Mouse (Mus musculus) forebrain, embryonic 11.5 days (tissue): ENCODE data around the gene Olfr1348. TPM values are rescaled to one million over a fixed set of nuclear protein-coding genes. Genes with fewer than 3 reads are reported as not detected.
"Not testable (repeated sequence)": the region's sequence is repeated elsewhere in the genome, so short reads cannot be mapped to it uniquely, and the experiment has no call there.

ENCODE experiments used
- ATAC-seq: fragments of 200-750 bp; cut with Nextera tagmentation; replicated peaks from 2 replicates; pipeline ENCODE4 v1.8.0; 2017; ENCODE audit warnings: moderate TSS enrichment; ENCODE audit not compliant: low FRiP score
- DNase-seq: peaks from one replicate; pipeline ENCODE4 v3.0.0-alpha.2; 2017; ENCODE audit warnings: low spot score
- H3K27ac ChIP-seq: fragments of 300-500 bp; sonication (generic); 2 replicates; pipeline ENCODE4 v1.5.1; 2014; ENCODE audit warnings: low read depth, low read length
- H3K27me3 ChIP-seq: fragments of 300-500 bp; sonication (generic); 2 replicates; pipeline ENCODE4 v1.6.1; 2014; ENCODE audit warnings: mild to moderate bottlenecking, low read length, mixed read lengths; ENCODE audit not compliant: control insufficient read depth, insufficient read depth
- H3K36me3 ChIP-seq: fragments of 300-500 bp; sonication (generic); 2 replicates; pipeline ENCODE4 v1.6.1; 2014; ENCODE audit warnings: mild to moderate bottlenecking, low read length, moderate library complexity, mixed read lengths; ENCODE audit not compliant: control insufficient read depth, insufficient read depth
- H3K4me1 ChIP-seq: fragments of 300-500 bp; sonication (generic); replicated peaks from 2 replicates; pipeline ENCODE4 v1.6.1; 2014; ENCODE audit warnings: low read length, mixed read lengths; ENCODE audit not compliant: control insufficient read depth, insufficient read depth
- H3K4me2 ChIP-seq: fragments of 300-500 bp; sonication (generic); 2 replicates; pipeline ENCODE4 v1.6.1; 2014; ENCODE audit warnings: low read depth, mild to moderate bottlenecking, low read length, moderate library complexity, mixed read lengths; ENCODE audit not compliant: severe bottlenecking
- H3K4me3 ChIP-seq: fragments of 300-500 bp; sonication (generic); 2 replicates; pipeline ENCODE4 v1.5.1; 2014; ENCODE audit warnings: low read depth, low read length
- H3K9ac ChIP-seq: fragments of 300-500 bp; sonication (generic); 2 replicates; pipeline ENCODE4 v1.6.1; 2014; ENCODE audit warnings: low read length
- H3K9me3 ChIP-seq: fragments of 300-500 bp; sonication (generic); 2 replicates; pipeline ENCODE4 v1.6.1; 2016; ENCODE audit warnings: low read length, mixed read lengths; ENCODE audit not compliant: control insufficient read depth
- WGBS: fragments of 180-500 bp; shearing (Covaris S2); extraction: QIAGEN DNeasy Blood & Tissue Kit; methylation state at CpG from one replicate; pipeline ENCODE4 v1.1.7; 2014; 5-methylcytosine and 5-hydroxymethylcytosine counted together
- polyA plus RNA-seq: library from polyadenylated mRNA; unstranded; fragments of >200 nt; fragmentation: Nextera tagmentation; extraction: Ambion mirVana; gene quantifications from 2 replicates; pipeline ENCODE4 v1.2.1, GENCODE M21; 2014

The Olfr1348 gene
- polyA plus RNA-seq = not detected in 2 replicates

GRCm38 (mm10) chr7:6508648-6509047, at the start of gene Olfr1348:
Gene Olfr1348, minus strand, starts transcription at chr7:6508748.
- H3K4me3 ChIP-seq = no peak within 1 kb of the TSS
- H3K27ac ChIP-seq = no peak within 1 kb of the TSS
- DNase-seq (no peak), ATAC-seq (no peak)
- H3K4me1 ChIP-seq = no peaks in the 10 kb centered on the region
- WGBS = 90% methylated on average over 1 of the region's 1 CpGs
- H3K4me2 ChIP-seq = no peak within 1 kb of the TSS
- peaks cover 2% of the 10 kb centered on the region; the same call in 1 of the 2 replicates for H3K9me3 ChIP-seq
- H3K36me3 ChIP-seq = no peaks in the 10 kb centered on the region
- H3K27me3 ChIP-seq = no peaks in the 10 kb centered on the region
- no peak within 1 kb of the TSS for H3K9ac ChIP-seq

DNA sequence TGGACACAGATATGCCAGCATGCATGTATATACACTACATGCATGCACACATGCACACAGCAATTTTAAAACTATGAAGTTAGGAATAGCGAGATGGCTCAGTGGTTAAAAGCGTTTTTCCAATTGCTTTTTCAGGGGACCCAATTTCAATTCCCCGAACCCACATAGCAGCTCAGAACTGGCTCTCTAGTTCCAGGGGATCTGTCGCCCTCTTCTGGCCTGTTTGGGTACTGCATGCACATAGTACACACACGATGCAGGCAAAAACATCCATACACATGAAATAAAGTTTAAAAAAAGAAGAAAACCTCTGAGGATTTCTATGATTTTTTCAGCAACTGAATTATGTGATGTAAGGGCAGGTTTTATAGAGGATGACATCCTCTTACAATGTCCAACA, 17.6 kb upstream of the Olfr1348 start:
- no peaks in the 10 kb centered on the region for H3K4me1 ChIP-seq
- no peaks in the 10 kb centered on the region for H3K27me3 ChIP-seq
- H3K4me3 ChIP-seq = no peak overlapping the region
- H3K27ac ChIP-seq = no peak overlapping the region
- no peak overlapping the region for H3K9ac ChIP-seq
- no peak for DNase-seq
- ATAC-seq = no peak
- peaks cover 9% of the 10 kb centered on the region; the same call in 1 of the 2 replicates for H3K9me3 ChIP-seq
- 69% methylated on average over 5 of the region's 5 CpGs for WGBS
- H3K36me3 ChIP-seq = no peaks in the 10 kb centered on the region
- no peak overlapping the region for H3K4me2 ChIP-seq

DNA sequence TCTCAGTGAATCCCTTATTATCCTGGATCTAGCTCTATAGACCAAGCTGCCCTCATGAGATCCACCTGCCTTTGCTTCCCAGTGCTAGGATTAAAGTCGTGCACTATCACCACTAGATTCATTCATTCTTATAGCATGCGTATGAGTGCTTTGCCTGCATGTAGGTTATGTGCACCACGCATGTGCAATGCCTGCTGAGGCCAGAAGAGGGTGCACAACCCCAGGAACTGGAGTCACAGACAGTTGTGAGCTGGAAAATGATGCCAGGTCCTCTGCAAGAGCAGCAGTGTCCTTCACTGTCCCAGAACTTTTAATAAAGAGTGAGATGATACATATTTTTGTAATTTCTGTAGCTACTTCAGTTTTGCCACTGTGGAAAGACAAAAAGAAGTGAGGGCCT, 16.5 kb upstream of the Olfr1348 start:
- no peak overlapping the region for H3K4me3 ChIP-seq
- H3K27ac ChIP-seq = no peak overlapping the region
- ATAC-seq (no peak), DNase-seq (no peak)
- H3K4me1 ChIP-seq = no peaks in the 10 kb centered on the region
- 66% methylated on average over 3 of the region's 3 CpGs for WGBS
- no peak overlapping the region for H3K9ac ChIP-seq
- H3K4me2 ChIP-seq = no peak overlapping the region
- no peaks in the 10 kb centered on the region for H3K36me3 ChIP-seq
- peaks cover 9% of the 10 kb centered on the region; the same call in 1 of the 2 replicates for H3K9me3 ChIP-seq
- no peaks in the 10 kb centered on the region for H3K27me3 ChIP-seq

DNA sequence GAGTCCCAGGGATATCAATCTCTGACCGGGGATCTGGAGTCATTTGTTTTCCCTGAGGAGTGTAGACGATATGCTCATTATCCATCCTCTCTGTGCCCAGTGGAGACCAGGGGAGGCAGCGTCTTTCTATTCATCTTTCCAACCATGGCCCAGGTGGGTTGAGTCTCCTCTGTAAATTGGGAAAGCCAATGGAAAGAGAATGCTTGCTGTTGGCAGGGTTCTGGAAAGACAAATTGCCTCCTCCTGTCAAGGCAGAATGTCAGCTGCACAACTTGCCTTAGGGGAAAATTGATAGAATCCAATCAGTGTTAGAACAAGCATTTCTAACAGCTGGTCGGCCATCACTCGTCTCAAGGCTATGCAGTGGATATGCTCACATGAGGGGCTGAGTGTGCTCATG, 14.3 kb upstream of the Olfr1348 start, which contains the start of gene Olfr1349:
Olfr1349 (minus strand) TSS at position 101 of the 400 bp plus-strand sequence.
- ATAC-seq = no peak
- peaks cover 9% of the 10 kb centered on the region; the same call in 1 of the 2 replicates for H3K9me3 ChIP-seq

DNA sequence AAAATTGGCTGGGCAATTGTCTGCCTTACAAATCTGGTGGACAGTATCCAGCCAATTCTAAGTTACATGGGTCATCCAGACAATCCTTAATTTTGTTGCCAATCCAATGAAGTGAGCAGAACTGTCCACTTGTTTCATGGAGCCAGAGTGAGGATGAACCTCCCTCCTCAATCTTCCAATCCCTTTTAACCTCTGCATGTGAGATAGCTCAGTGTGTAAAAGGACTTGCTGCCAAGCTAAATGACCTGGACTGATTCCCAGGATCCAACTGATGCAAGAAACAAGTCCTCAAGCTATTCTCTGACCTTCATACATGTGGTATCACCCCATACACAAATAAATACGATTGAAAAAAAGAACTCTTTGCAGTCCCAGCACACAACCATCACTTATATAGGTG, 13.1 kb upstream of the Olfr1348 start:
- Histone ChIP-seq H3K4me2 (no peak overlapping the region), H3K9ac (no peak overlapping the region), H3K9me3 (peaks cover 7% of the 10 kb centered on the region; the same call in 1 of the 2 replicates), H3K36me3 (no peaks in the 10 kb centered on the region), H3K4me1 (no peaks in the 10 kb centered on the region), H3K4me3 (no peak overlapping the region), H3K27ac (no peak overlapping the region), H3K27me3 (no peaks in the 10 kb centered on the region)
- WGBS = 46% methylated on average over 1 of the region's 1 CpGs
- no peak for ATAC-seq
- DNase-seq = no peak

More for the DNA sequence above, 14.3 kb upstream of the Olfr1348 start, which contains the start of gene Olfr1349:
- no peak within 1 kb of the TSS for H3K9ac ChIP-seq
- no peak within 1 kb of the TSS for H3K4me2 ChIP-seq
- 84% methylated on average over 5 of the region's 5 CpGs for WGBS
- no peaks in the 10 kb centered on the region for H3K36me3 ChIP-seq
- no peak within 1 kb of the TSS for H3K27ac ChIP-seq
- H3K27me3 ChIP-seq = no peaks in the 10 kb centered on the region
- DNase-seq = no peak
- no peaks in the 10 kb centered on the region for H3K4me1 ChIP-seq
- H3K4me3 ChIP-seq = no peak within 1 kb of the TSS

- DNase-seq (no peak), ATAC-seq (no peak)
- Histone ChIP-seq H3K27ac (no peak within 1 kb of the TSS), H3K4me2 (no peak within 1 kb of the TSS), H3K4me1 (no peaks in the 10 kb centered on the region), H3K9ac (no peak within 1 kb of the TSS), H3K36me3 (no peaks in the 10 kb centered on the region), H3K27me3 (no peaks in the 10 kb centered on the region), H3K9me3 (peaks cover 2% of the 10 kb centered on the region), H3K4me3 (no peak within 1 kb of the TSS)
- 63% methylated on average over 1 of the region's 1 CpGs for WGBS
Observed at GRCm38 (mm10) chr7:6499655-6500054, 8.9 kb downstream of the Olfr1348 start, which contains the start of gene Olfr1347. Gene Olfr1347, minus strand, starts transcription at chr7:6499755.

DNA sequence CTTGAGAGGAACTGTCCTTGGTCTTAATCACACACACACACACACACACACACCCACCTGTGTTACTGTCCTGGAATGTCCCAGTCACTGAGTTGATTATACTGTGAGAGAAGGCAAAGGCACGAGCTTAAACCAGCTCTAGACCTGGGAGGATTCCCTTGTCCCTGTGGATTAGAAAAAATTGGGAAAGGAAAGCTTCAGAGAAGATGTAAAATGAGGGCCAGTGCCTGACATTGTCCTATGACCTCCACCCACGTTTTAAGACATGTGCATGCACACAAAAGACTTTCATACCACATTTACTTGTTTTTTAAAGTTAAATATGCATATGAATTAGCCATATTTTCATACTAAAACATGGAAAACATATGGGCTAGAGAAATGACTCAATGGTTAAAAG, 21.7 kb downstream of the Olfr1348 start, which contains the start of gene Olfr5:
Olfr5 (minus strand) TSS at position 101 of the 400 bp plus-strand sequence.
- no peaks in the 10 kb centered on the region for H3K4me1 ChIP-seq
- no peak within 1 kb of the TSS for H3K9ac ChIP-seq
- no peak within 1 kb of the TSS for H3K27ac ChIP-seq
- H3K9me3 ChIP-seq = peaks cover 2% of the 10 kb centered on the region; the same call in 1 of the 2 replicates
- no peak within 1 kb of the TSS for H3K4me2 ChIP-seq
- 38% methylated on average over 2 of the region's 2 CpGs for WGBS
- DNase-seq (no peak), ATAC-seq (no peak)
- H3K36me3 ChIP-seq = no peaks in the 10 kb centered on the region
- no peaks in the 10 kb centered on the region for H3K27me3 ChIP-seq
- H3K4me3 ChIP-seq = no peak within 1 kb of the TSS

- WGBS = 78% methylated on average over 2 of the region's 2 CpGs
Observed at GRCm38 (mm10) chr7:6477633-6478032, 30.9 kb downstream of the Olfr1348 start.

GRCm38 (mm10) chr7:6466951-6467350, 41.6 kb downstream of the Olfr1348 start, which contains the start of gene Olfr1346:
Gene Olfr1346, plus strand, starts transcription at chr7:6467101.
- no peak for ATAC-seq
- Histone ChIP-seq H3K9me3 (no peaks in the 10 kb centered on the region), H3K4me2 (no peak within 1 kb of the TSS)

More at GRCm38 (mm10) chr7:6477633-6478032, 30.9 kb downstream of the Olfr1348 start:
- H3K4me1 ChIP-seq, H3K27me3 ChIP-seq, DNase-seq, H3K36me3 ChIP-seq, H3K9me3 ChIP-seq, H3K27ac ChIP-seq, H3K4me2 ChIP-seq, H3K4me3 ChIP-seq, ATAC-seq, H3K9ac ChIP-seq: not testable (repeated sequence)

More at GRCm38 (mm10) chr7:6466951-6467350, 41.6 kb downstream of the Olfr1348 start, which contains the start of gene Olfr1346:
- Histone ChIP-seq H3K36me3 (no peaks in the 10 kb centered on the region), H3K4me1 (no peaks in the 10 kb centered on the region), H3K4me3 (no peak within 1 kb of the TSS), H3K27ac (no peak within 1 kb of the TSS), H3K9ac (no peak within 1 kb of the TSS), H3K27me3 (no peaks in the 10 kb centered on the region)
- no peak for DNase-seq
